Mouse (Mus musculus): ENCODE data around the gene Anp32a. TPM values are rescaled to one million over a fixed set of nuclear protein-coding genes. Genes with fewer than 3 reads are reported as not detected.
A peak's percentile ranks its signal among the peaks of the same experiment; 100 is the strongest.

The Anp32a gene
- total and polyA plus RNA-seq, 2 experiments from 2014 or later: 20.8 to 127 TPM

DNA sequence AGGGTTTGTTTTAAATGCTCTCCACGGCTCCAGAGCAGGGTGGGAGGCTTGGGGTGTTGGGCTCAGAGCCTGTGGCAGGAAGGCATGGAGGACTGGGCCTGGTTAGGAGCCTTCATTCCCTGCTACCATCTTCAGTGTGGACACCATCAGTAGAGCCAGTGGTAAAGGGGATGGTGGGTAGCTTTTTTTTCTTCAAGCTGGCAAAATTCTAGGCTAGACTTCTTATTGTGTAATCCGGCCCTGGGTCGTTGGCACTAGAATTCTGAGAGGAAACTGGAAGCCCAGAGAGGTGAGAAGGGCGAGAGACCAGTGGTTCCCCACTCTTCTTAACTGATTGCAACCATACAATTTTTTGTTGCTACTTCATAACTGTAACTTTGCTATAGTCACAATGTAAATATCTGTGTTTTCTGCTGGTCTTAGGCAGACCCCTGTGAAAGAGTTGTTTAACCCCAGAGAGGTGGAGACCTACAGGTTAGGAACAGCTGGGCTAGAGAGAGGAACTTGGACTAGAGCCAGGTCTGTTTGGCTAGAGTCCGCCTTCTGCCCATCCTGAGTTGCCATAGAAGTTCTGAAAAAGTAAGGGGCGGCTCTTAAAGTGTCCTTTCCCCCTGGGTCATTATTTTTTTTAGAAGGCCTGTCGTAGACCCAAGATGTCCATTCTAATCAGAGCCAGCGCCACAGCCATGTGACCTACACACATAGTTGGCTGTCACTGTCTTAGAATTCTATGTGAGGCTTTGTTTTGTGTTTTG is 24.4 kb downstream of the Anp32a start:
- Histone ChIP-seq H3K4me1 (ENCODE audit: control insufficient read depth, insufficient read depth) (peaks cover 86% of the 10 kb centered on the region), H3K9ac (replicated peaks; ENCODE audit: low read depth, low read length) (no peak overlapping the region), H3K27ac (ENCODE audit: low read depth) (peak overlapping the region; percentile 83), H3K27me3 (ENCODE audit: control insufficient read depth, insufficient read depth, low read length) (no peaks in the 10 kb centered on the region), H3K4me2 (ENCODE audit: low read depth, low read length) (no peak overlapping the region), H3K4me3 (ENCODE audit: low read depth, low read length) (no peak overlapping the region), H3K36me3 (replicated peaks; ENCODE audit: control insufficient read depth, insufficient read depth, low read length) (no peaks in the 10 kb centered on the region), H3K9me3 (replicated peaks; ENCODE audit: control insufficient read depth, low read length) (no peaks in the 10 kb centered on the region)
- DNase-seq (ENCODE audit: low spot score) (no peak), ATAC-seq (ENCODE audit: insufficient read depth, low read depth) (no peak)
- TF ChIP-seq EP300 (IDR thresholded peaks at IDR 0.05; ENCODE audit: low read depth): no peak
- TF ChIP-seq CTCF (IDR thresholded peaks at IDR 0.05; ENCODE audit: low read depth): no peak
- WGBS: 47% methylated on average over 8 of the region's 8 CpGs

DNA sequence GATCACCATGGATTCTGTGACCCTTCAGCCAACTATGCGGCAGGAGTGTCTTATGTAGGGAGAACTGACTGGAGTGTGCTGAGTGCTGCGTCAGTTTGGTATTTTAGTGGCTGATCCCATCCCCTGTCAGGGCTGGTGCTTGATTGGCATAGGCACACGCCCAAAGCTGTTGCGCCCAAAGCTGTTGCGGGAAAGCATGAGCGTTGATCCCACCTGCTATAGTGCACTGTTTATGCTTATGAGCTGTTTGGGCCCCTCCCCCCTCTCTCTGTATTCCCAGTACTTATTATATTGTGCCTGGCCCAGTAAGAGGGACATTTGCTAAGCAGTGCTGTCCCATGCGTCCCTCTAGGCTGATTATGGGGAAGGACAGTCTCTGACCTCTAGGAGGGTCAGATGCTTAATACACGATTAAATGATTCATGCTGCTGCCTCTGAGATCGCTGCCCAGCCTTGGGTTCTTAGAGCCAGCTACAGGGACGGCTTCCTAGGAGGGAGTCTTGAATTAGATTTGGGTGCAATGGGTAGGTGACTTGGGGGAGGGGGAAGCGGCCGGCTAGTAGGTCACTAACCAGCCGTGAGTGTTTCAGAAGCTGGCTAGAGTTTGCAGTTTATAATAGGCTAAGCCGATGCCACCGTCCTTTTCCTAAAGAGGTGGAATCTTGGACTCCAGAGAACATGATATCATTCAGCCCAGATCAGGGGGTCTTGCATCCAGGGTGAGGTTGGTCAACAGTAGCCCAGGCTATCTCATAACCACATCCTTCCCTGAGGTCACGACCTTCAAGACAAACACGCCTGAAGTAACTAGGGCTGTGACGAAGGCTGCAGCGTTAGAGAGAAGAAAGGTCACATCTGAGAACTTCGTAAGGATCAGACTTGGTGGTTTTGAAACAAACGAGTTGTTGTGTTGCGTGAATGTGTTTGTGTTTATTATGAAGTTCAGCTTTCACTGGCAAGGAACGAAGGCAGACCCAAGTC is 25.7 kb downstream of the Anp32a start:
- Histone ChIP-seq H3K36me3 (replicated peaks; ENCODE audit: control insufficient read depth, insufficient read depth, low read length) (no peaks in the 10 kb centered on the region), H3K4me1 (ENCODE audit: control insufficient read depth, insufficient read depth) (peaks cover 79% of the 10 kb centered on the region), H3K4me2 (ENCODE audit: low read depth, low read length) (peak overlapping the region; percentile 17), H3K9me3 (replicated peaks; ENCODE audit: control insufficient read depth, low read length) (no peaks in the 10 kb centered on the region), H3K27ac (ENCODE audit: low read depth) (peak overlapping the region; percentile 83), H3K27me3 (ENCODE audit: control insufficient read depth, insufficient read depth, low read length) (no peaks in the 10 kb centered on the region), H3K4me3 (ENCODE audit: low read depth, low read length) (no peak overlapping the region), H3K9ac (replicated peaks; ENCODE audit: low read depth, low read length) (peak overlapping the region; percentile 32; the same call in 1 of the 2 replicates)
- ATAC-seq (ENCODE audit: insufficient read depth, low read depth): peak; percentile 67
- WGBS: 42% methylated on average over 23 of the region's 23 CpGs
- peak; percentile 55 for DNase-seq (ENCODE audit: low spot score)
- TF ChIP-seq EP300 (IDR thresholded peaks at IDR 0.05; ENCODE audit: low read depth) (no peak), CTCF (IDR thresholded peaks at IDR 0.05; ENCODE audit: low read depth) (no peak)

DNA sequence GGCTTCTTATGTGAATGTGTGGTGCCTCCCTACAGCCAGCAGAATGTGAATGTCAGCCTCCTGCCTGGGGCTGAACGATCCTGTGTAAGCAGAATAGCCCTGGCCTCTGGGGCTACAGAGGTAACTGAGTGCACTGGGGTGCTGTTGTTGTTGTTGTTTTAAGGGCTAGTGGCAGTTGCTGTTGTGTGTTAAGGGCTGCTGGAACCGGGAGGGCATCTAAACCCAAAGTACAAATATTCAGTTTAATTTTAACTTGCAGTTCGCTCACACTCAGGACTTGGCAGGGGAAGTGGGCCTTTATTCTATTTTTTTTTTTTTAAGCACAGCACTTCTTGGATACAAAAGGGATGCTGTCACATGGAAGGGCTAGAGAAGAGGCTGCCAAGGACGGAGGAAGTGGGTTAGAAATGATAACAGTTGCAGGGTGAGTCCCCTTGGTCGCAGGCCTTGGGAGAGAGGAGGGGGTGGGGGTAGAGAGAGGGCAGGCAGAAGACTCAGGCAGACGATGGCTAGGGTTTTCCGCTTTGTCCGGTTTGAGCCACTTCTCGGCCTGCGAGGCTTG is 26.5 kb downstream of the Anp32a start:
- ATAC-seq (ENCODE audit: insufficient read depth, low read depth) (peak; percentile 22), DNase-seq (ENCODE audit: low spot score) (peak; percentile 73)
- Histone ChIP-seq H3K27me3 (ENCODE audit: control insufficient read depth, insufficient read depth, low read length) (no peaks in the 10 kb centered on the region), H3K4me2 (ENCODE audit: low read depth, low read length) (peak overlapping the region; percentile 17), H3K9me3 (replicated peaks; ENCODE audit: control insufficient read depth, low read length) (no peaks in the 10 kb centered on the region), H3K27ac (ENCODE audit: low read depth) (peak overlapping the region; percentile 83), H3K4me1 (ENCODE audit: control insufficient read depth, insufficient read depth) (peaks cover 71% of the 10 kb centered on the region), H3K36me3 (replicated peaks; ENCODE audit: control insufficient read depth, insufficient read depth, low read length) (no peaks in the 10 kb centered on the region), H3K4me3 (ENCODE audit: low read depth, low read length) (no peak overlapping the region), H3K9ac (replicated peaks; ENCODE audit: low read depth, low read length) (peak overlapping the region; percentile 32; the same call in 1 of the 2 replicates)
- TF ChIP-seq EP300 (IDR thresholded peaks at IDR 0.05; ENCODE audit: low read depth) (no peak), CTCF (IDR thresholded peaks at IDR 0.05; ENCODE audit: low read depth) (no peak)
- 21% methylated on average over 10 of the region's 10 CpGs for WGBS

DNA sequence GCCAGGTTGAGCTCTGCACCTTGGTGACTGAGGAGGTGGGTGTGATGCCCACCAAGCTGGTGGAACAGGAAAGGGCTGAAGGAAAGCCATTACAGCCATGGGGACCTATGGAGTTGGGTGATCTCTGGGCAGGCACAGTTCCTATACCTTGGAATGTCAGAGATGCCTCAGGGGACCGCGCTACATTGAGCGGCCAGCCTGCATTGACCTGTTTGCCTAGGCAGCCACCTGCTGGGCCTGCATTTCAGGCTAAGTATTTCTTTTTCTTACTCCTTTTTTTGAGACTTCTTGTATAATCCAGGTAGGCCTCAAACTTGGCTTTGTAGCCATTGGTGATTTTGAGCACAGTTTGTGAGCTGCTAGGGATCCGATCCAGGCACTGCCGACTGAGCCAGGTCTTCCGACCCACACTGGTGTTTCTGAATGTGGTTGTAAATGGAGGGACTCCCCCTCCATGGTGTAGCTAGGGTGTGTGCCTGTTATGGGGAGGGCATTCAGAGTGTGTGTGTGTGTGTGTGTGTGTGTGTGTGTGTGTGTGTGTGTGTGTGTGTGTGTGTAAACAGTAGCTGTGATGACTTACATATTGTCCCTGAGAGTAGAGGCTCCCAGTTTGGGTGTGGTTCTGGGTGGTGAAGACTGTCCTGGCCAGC is 27.3 kb downstream of the Anp32a start:
- H3K36me3 ChIP-seq (replicated peaks; ENCODE audit: control insufficient read depth, insufficient read depth, low read length): no peaks in the 10 kb centered on the region; the same call in 1 of the 2 replicates
- no peaks in the 10 kb centered on the region for H3K27me3 ChIP-seq (ENCODE audit: control insufficient read depth, insufficient read depth, low read length)
- peak overlapping the region; percentile 83 for H3K27ac ChIP-seq (ENCODE audit: low read depth)
- H3K4me2 ChIP-seq (ENCODE audit: low read depth, low read length): peak overlapping the region; percentile 17; the same call in 1 of the 2 replicates
- WGBS: 84% methylated on average over 6 of the region's 6 CpGs
- no peak for ATAC-seq (ENCODE audit: insufficient read depth, low read depth)
- H3K4me1 ChIP-seq (ENCODE audit: control insufficient read depth, insufficient read depth): peaks cover 63% of the 10 kb centered on the region
- H3K4me3 ChIP-seq (ENCODE audit: low read depth, low read length): no peak overlapping the region
- no peak overlapping the region for H3K9ac ChIP-seq (replicated peaks; ENCODE audit: low read depth, low read length)
- H3K9me3 ChIP-seq (replicated peaks; ENCODE audit: control insufficient read depth, low read length): no peaks in the 10 kb centered on the region
- no peak for DNase-seq (ENCODE audit: low spot score)
- no peak for TF ChIP-seq EP300 (IDR thresholded peaks at IDR 0.05; ENCODE audit: low read depth)
- TF ChIP-seq CTCF (IDR thresholded peaks at IDR 0.05; ENCODE audit: low read depth): no peak

DNA sequence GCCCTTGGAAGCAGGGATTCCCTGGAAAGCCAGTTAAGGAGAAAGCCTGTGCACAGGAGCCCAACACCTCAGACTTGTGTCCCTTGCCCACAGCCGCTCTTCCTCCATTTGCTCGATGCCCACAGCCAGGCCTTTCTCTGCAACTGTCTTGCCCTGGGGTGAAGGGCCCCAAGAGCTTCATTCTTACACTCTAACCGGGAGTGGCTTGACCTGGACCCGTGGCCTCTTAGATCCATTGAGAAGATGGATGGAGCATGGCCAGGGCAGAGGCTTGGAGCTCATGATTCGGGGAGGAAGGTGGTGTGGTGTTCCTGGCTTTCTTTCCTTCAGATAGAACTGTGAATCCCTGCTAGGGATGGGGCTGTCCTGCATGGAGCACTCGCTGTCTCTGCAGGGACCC is 28.1 kb downstream of the Anp32a start:
- TF ChIP-seq EP300 (IDR thresholded peaks at IDR 0.05; ENCODE audit: low read depth): no peak
- TF ChIP-seq CTCF (IDR thresholded peaks at IDR 0.05; ENCODE audit: low read depth): no peak
- WGBS: 78% methylated on average over 6 of the region's 6 CpGs
- Histone ChIP-seq H3K9me3 (replicated peaks; ENCODE audit: control insufficient read depth, low read length) (no peaks in the 10 kb centered on the region), H3K4me3 (ENCODE audit: low read depth, low read length) (no peak overlapping the region), H3K27me3 (ENCODE audit: control insufficient read depth, insufficient read depth, low read length) (no peaks in the 10 kb centered on the region), H3K4me1 (ENCODE audit: control insufficient read depth, insufficient read depth) (peaks cover 55% of the 10 kb centered on the region), H3K36me3 (replicated peaks; ENCODE audit: control insufficient read depth, insufficient read depth, low read length) (peaks cover 4% of the 10 kb centered on the region), H3K4me2 (ENCODE audit: low read depth, low read length) (no peak overlapping the region), H3K9ac (replicated peaks; ENCODE audit: low read depth, low read length) (no peak overlapping the region), H3K27ac (ENCODE audit: low read depth) (no peak overlapping the region)
- no peak for DNase-seq (ENCODE audit: low spot score)
- ATAC-seq (ENCODE audit: insufficient read depth, low read depth): no peak

Measured in heart, postnatal 0 days (tissue).